ENCODE assay signal across 8 mouse cellular contexts in genomic region chr6:129181683-129182082, GRCm38 (mm10). TPM values are rescaled to one million over a fixed set of nuclear protein-coding genes. Genes with fewer than 3 reads are reported as not detected.
DNase-seq lines count a peak whose midpoint lies in the region; ATAC-seq and TF ChIP-seq lines count a peak whose summit lies in the region.

No protein-coding gene starts in this region.

- no peaks in the 10 kb centered on the region for H3K36me3 ChIP-seq in neural tube, embryonic 12.5 days
- peaks cover 9% of the 10 kb centered on the region; the same call in 1 of the 2 replicates for H3K36me3 ChIP-seq in embryonic facial prominence, embryonic 15.5 days

- peak overlapping the region; percentile 14; the same call in 1 of the 2 replicates for H3K4me2 ChIP-seq in neural tube, embryonic 12.5 days (replicated peaks)
- peak overlapping the region; percentile 39 for H3K4me2 ChIP-seq in embryonic facial prominence, embryonic 15.5 days (replicated peaks)

- no peak overlapping the region for H3K9ac ChIP-seq in neural tube, embryonic 12.5 days
- H3K9ac ChIP-seq in embryonic facial prominence, embryonic 15.5 days: no peak overlapping the region

- TF ChIP-seq POLR2A in cerebellum, adult 2 months (IDR thresholded peaks at IDR 0.05; ENCODE audit: borderline replicate concordance, insufficient read depth, low read length): no peak

- no peak for DNase-seq in neural tube, embryonic 10.5 days (ENCODE audit: extremely low spot score, low spot score)
- DNase-seq in kidney, postnatal 10 days: peak; percentile 46
- peak; percentile 16 for DNase-seq in mesoderm, embryonic 11.5 days (ENCODE audit: low read depth, low spot score)
- no peak for DNase-seq in cerebellum, adult 2 months
- DNase-seq in right cerebral cortex, adult 2 months (ENCODE audit: low spot score in 2 of 2): no peak
- no peak for DNase-seq in left cerebral cortex, adult 9 months (ENCODE audit: low spot score in 2 of 2)

- no peaks in the 10 kb centered on the region for H3K4me1 ChIP-seq in neural tube, embryonic 12.5 days
- H3K4me1 ChIP-seq in embryonic facial prominence, embryonic 15.5 days: no peaks in the 10 kb centered on the region
- H3K4me1 ChIP-seq in cerebellum, adult 2 months (ENCODE audit: control insufficient read depth, insufficient read depth, low read length): no peaks in the 10 kb centered on the region

- ATAC-seq in neural tube, embryonic 12.5 days (ENCODE audit: low FRiP score, low read depth): no peak
- no peak for ATAC-seq in embryonic facial prominence, embryonic 15.5 days (ENCODE audit: insufficient number of reproducible peaks, low FRiP score, low TSS enrichment, low read depth)

- TF ChIP-seq CTCF in cerebellum, adult 2 months (IDR thresholded peaks at IDR 0.05; ENCODE audit: borderline replicate concordance, insufficient read depth, low read depth, low read length): no peak

- no peaks in the 10 kb centered on the region for H3K9me3 ChIP-seq in neural tube, embryonic 12.5 days
- H3K9me3 ChIP-seq in embryonic facial prominence, embryonic 15.5 days (replicated peaks): no peaks in the 10 kb centered on the region

- H3K27me3 ChIP-seq in neural tube, embryonic 12.5 days (replicated peaks): no peaks in the 10 kb centered on the region
- H3K27me3 ChIP-seq in embryonic facial prominence, embryonic 15.5 days: no peaks in the 10 kb centered on the region
- H3K27me3 ChIP-seq in cerebellum, adult 2 months (ENCODE audit: control insufficient read depth, insufficient read depth, low read length): no peaks in the 10 kb centered on the region

- H3K4me3 ChIP-seq in neural tube, embryonic 12.5 days: no peak overlapping the region
- peak overlapping the region; percentile 31 for H3K4me3 ChIP-seq in embryonic facial prominence, embryonic 15.5 days (replicated peaks)
- H3K4me3 ChIP-seq in cerebellum, adult 2 months (replicated peaks; ENCODE audit: insufficient read depth, low read depth, low read length): no peak overlapping the region

- no peak overlapping the region for H3K27ac ChIP-seq in neural tube, embryonic 12.5 days
- H3K27ac ChIP-seq in embryonic facial prominence, embryonic 15.5 days (replicated peaks): peak overlapping the region; percentile 65
- H3K27ac ChIP-seq in cerebellum, adult 2 months (ENCODE audit: insufficient read depth, low read length): no peak overlapping the region

RNA-seq across cellular contexts. Expression of gene Clec2d, which starts 1.3 kb away (rescaled TPM):
- not detected in 2 replicates for polyA plus RNA-seq in neural tube, embryonic 12.5 days (2016; fragmentation: Nextera tagmentation; extraction: Ambion mirVana)
- polyA plus RNA-seq in embryonic facial prominence, embryonic 15.5 days (2015; fragmentation: Nextera tagmentation; extraction: Ambion mirVana): 0.46 and 0.80 TPM in 2 replicates
- 12.2 and 14.9 TPM in 2 replicates for polyA plus RNA-seq in cerebellum, adult 2 months (2012; rRNA removed)

Comparison
In these comparisons a context has a peak if more than half of its experiments do, and no peak if none do; other contexts are left out.
1. DNase-seq: peak in kidney, postnatal 10 days (single experiment) and mesoderm, embryonic 11.5 days (single experiment); none in neural tube, embryonic 10.5 days (single experiment), cerebellum, adult 2 months (0 of 2), right cerebral cortex, adult 2 months (0 of 2) and left cerebral cortex, adult 9 months (0 of 2).